Mouse (Mus musculus) thymus, postnatal 0 days (tissue): Measurements from ENCODE around the gene Tifa. TPM values are rescaled to one million over a fixed set of nuclear protein-coding genes. Genes with fewer than 3 reads are reported as not detected.

Source experiments
- DNase-seq: peaks from one replicate; pipeline ENCODE4 v3.0.0-alpha.2; 2015; ENCODE audit warnings: low spot score
- polyA plus RNA-seq: library from polyadenylated mRNA; unstranded; fragments of >200 nt; fragmentation: Nextera tagmentation; extraction: Ambion mirVana; gene quantifications from 2 replicates; pipeline ENCODE4 v1.2.1, GENCODE M21; 2015

Tifa gene
- polyA plus RNA-seq, 1 experiment from 2014 or later = 11.6 TPM

GRCm38 (mm10) chr3:127823886-127824863, 34.6 kb downstream of the Tifa start:
- peak; percentile 58 for DNase-seq

GRCm38 (mm10) chr3:127826503-127826902, 36.9 kb downstream of the Tifa start:
- DNase-seq = no peak

DNA sequence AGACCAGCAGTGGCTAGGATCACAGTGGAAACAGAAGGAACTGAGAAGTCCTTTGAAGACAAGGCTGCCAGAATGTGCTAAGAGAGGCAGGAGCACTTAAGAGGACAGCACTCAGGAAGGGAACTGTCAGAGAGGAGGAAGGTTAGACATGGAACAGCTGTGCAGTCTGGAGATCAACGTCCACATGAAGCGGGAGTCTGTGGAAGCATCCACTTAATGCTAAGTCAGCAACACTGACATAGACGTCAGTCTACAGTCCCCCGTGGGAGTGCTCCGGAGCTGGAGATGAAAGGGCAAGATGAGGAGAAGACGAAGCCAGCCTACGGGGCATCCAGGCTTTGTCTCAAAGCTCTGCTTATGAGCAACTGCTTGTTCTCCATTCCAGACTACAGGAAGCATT, 37.5 kb downstream of the Tifa start:
- DNase-seq = no peak

DNA sequence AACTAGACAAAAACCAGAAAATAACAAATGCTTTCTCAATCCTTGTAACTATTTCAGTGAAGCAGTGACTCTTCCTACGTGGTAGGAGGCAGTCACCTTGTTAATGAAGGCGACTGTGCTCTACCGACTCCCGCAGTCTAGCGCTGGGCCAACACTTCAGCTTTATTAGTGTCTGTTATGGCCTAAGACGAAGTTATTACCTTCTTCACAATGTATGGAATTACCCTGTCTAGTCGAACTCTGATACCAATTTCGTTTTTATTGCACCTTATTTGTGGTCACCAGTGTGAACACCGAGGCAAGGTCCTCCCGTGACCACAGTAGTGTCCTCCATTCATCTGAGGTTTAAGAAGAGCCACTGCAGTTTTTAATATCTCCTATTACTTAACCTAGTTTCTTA, 40.6 kb downstream of the Tifa start:
- DNase-seq = no peak

GRCm38 (mm10) chr3:127831079-127831478, 41.5 kb downstream of the Tifa start:
- no peak for DNase-seq

GRCm38 (mm10) chr3:127834040-127834439, 44.4 kb downstream of the Tifa start:
- DNase-seq = no peak

GRCm38 (mm10) chr3:127835594-127835993, 46.0 kb downstream of the Tifa start:
- no peak for DNase-seq

- DNase-seq = no peak
Observed at GRCm38 (mm10) chr3:127836798-127837153, 47.2 kb downstream of the Tifa start.

- peak; percentile 97 for DNase-seq
Observed at GRCm38 (mm10) chr3:127837154-127837865, 47.7 kb downstream of the Tifa start, which contains the start of gene Ap1ar. Gene Ap1ar, minus strand, starts transcription at chr3:127837523.

DNA sequence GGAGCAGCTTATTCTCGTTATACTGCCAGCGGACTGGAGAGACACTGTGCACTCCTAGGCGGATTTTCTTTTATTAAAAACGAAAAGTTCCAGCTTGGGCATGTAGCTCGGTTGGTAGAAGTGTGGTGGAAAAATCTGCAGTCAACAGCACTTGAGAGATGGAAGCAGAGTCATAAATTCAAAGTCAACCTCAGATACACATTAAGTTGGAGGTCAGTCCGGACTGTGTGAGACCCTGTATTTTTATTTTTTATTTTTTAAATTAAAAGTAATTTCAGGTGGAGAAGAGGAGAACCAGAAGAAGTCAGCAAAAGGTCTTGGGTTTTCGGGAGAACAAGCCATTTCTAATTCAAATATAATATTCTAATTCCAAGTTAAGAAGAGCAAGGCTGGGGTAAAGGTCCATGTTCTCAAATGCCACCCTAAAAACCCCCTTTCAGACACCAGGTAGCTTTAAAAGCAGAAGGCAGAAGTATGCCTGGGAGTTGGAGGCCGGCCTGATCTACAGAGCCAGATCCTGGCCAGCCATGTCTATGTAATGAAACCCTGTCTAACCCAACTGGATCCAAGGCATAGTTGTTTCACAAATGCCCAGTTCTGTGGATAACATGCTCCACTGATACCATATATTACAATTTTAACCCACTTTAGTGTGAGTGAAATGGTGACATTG, 48.5 kb downstream of the Tifa start:
- no peak for DNase-seq

- no peak for DNase-seq
Observed at GRCm38 (mm10) chr3:127841926-127842325, 52.3 kb downstream of the Tifa start.

GRCm38 (mm10) chr3:127843324-127843940, 53.8 kb downstream of the Tifa start:
- DNase-seq = no peak

GRCm38 (mm10) chr3:127843941-127844327, 54.3 kb downstream of the Tifa start:
- DNase-seq = no peak

- DNase-seq = no peak
Observed at GRCm38 (mm10) chr3:127848088-127848808, 58.6 kb downstream of the Tifa start.

DNA sequence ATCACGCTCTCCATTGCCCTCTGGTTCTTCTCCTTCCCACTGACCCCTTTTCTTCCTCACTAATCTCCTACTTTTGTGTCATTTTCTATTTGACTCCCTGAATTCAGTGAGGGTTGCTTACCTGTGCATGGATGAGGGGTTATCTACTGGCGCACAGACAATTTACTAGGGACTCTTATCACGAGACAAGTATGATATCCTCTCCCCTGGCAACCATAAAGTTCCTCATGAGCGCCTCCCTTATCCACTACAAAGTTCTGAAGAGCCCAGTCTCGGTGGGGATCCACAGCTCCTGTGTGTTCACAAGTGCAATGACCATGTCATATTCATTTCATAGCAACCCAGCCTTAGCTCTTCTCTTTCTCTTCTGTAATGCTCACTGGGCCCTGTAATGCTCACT, 60.3 kb downstream of the Tifa start:
- DNase-seq = no peak

- no peak for DNase-seq
Observed at GRCm38 (mm10) chr3:127850776-127851646, 61.4 kb downstream of the Tifa start.

DNA sequence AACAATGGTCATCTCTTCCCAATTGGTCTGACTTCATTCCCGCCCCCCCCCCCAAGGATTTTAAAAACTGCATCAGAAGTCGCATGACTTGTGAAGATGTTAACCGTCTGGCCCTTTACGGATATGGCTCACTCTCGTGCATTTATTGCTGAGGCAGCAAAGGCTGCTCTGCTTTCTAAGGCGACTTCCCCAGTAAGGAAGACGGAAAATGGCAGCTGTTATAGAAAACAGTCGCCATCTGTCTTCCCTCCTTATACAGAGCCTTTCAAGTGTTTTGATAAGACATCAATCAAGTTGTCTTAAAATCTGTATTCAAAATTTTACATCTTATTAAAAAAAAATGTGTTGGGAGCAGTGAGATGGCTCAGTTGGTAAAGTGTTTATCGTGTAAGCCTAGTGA, 63.1 kb downstream of the Tifa start:
- DNase-seq = no peak

DNA sequence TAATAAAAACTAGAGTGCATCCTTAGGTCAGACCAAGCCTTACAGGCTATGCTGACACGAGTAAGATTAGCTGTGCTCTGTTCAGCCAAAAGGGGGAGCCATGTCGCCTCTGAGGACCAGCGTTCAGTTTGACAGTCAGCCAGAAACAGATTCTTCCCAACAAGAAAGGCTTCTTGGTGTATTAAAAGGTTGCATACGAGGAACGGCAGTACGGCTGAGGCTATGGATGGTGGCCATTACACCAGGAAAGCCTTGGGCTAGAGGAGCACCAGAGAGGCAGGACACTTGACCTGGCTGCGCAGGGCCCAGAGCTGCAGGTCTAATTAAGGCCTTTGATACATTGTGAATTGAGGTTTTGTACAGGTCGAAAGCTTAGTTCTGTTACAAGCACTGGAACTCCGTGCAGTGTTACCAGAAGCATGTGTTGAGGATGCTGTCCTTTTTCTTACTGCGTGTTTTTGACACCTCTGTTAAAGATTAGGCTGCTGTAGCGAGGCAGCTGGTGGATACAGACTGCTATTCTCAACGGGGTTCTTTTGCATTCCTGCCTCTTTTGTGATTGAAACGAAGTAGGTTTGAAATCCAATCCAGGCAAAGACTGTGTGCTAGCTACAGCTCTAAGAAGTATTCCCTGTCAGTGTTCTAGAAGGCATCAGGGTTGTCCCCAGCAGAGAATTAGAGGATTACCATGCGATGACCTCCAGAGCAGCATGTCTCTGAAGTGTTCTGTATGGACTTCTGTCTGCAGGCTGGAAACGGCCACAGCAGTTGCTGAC, 64.0 kb downstream of the Tifa start:
- peak; percentile 83 for DNase-seq

- no peak for DNase-seq
Observed at GRCm38 (mm10) chr3:127861340-127861739, 71.7 kb downstream of the Tifa start.
